Mouse (Mus musculus): ENCODE data around the gene Olfr221.

Gene Olfr221

DNA sequence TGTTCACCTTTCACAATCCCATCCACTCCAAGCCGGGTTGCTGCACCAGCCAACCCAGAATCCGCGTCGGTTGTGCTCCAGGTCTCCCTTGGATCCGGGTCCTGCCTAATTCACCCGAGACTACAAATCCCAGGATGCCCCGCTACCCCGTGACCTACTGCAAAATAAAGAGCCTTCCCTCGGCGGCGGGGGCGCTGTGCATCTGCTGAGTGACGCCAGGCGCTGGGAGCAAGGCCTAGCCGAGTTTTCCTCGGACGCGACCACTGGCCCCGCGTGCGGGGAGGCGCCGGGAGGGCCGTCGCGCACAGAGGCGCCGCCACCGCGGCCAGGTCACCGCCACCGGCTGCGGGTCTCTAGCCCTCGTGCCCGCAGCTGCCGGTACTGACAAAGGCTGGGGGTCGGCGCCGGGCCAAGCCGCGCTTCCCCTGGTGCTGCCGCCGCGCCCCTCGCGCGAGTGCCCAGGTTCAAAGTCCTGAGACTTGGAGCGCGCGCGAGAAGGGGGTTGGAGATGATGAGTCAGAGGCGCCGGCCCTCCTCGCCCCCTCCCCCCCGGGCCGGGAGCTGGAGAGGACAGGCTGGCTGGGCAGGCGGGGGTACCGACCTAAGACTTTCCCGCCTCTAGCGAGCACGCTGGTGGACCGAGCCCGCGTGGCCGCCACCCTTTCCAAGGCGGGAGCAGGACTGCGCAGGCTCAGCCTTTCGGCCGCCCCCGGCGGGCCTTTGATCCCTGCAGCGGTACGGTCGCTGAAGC is 22.5 kb downstream of the Olfr221 start:
- DNase-seq (ENCODE audit: low read depth, low spot score), result peak; percentile 97

GRCm38 (mm10) chr14:52019051-52019589 is 23.1 kb downstream of the Olfr221 start:
- no peak for DNase-seq (ENCODE audit: low read depth, low spot score)

GRCm38 (mm10) chr14:52018248-52019050 is 23.8 kb downstream of the Olfr221 start:
- DNase-seq (ENCODE audit: low read depth, low spot score), result no peak

DNA sequence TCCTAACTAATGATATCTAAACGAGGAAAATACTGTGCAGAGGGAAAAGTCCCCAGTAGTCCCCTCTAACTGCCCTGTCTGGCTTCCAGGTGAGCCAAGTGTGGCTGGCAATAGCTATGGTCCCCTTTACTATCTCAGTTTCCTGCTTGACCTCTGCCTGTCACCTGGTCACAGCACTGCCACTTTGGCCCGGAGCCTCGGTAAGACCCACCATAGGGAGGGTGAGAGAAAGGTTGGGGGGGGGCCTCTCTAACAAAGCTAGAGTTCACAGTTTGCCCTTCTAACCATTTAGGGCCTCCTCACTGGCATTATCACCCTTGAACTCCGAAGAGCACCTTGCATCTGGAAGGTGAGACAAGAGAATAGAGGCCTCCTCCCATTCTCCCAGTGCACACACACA is 24.6 kb downstream of the Olfr221 start:
- DNase-seq (ENCODE audit: low read depth, low spot score), result no peak

DNA sequence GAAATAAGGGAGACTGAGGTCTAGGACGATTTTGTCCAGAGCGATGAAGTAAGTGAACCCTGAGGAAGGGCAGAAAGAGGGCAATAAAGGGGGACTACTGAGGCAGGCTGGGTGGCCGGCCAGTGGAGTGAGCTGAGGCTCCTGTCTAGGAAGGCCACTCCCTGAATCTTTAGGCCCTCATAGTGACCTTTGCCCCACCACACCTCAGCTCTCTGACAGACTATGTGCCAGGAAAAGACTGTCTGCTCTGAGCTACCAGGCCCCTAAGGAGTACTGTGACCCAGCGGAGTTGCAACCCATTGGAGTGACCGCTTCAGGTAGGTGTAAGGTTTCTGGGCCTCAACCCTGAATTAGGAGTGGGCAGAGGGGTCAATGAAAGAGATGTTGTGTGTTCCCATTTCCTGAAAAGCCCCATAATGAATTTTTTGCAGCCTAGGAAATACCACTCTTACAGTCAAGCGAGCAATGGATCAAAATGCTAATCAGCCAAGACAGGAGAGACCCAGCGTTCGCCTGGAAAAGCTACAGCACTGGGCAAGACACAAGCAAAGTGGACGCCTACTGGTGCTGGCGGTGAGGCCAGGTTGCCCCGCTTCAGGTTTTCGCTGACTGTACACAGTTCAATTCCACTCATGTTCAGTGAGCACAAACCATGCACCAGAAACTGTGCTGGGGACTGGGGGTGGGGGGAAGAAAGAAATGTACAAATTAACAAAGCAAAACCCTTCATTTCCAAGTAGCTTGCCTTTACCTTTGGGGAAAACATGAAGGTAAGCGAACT is 25.4 kb downstream of the Olfr221 start:
- DNase-seq (ENCODE audit: low read depth, low spot score), result no peak

DNA sequence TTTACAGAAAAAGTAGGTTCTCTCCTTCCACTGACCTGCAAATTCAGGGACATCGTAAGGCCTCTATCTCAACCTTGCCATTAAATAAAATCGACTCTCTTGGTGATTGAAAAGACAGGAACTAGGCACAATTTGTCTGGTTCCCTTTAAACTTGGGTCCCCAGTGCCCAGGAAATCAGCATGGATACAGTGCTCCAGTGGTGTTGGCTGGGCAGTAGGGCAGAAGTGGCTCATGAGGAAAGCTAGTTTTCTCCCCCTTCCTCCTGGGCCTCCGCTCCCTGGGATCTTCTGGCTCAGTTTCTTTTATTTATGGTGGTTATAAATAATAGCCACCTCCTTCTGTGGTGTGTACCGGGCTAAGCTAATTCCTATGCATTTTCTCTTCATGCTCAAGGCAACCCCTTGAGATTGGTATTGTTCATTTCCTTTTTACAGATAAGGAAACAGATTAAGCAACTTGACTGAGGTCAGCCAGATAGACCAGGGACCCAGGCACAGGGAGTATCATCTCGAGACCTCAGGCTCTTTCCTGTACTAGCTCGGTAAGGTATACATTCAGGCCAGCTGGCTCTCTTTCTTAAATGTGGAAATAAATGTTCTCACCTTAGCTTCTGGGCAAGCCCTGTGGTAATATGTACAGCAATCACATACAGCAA is 26.7 kb downstream of the Olfr221 start, which contains the start of gene Tmem253:
Tmem253 (plus strand) TSS at position 214 of the 656 bp plus-strand sequence.
- DNase-seq (ENCODE audit: low read depth, low spot score), result no peak

- DNase-seq (ENCODE audit: low read depth, low spot score), result peak; percentile 66
Measured at GRCm38 (mm10) chr14:52014761-52015311, 27.4 kb downstream of the Olfr221 start.

GRCm38 (mm10) chr14:52014271-52014760 is 27.9 kb downstream of the Olfr221 start:
- DNase-seq (ENCODE audit: low read depth, low spot score), result peak; percentile 63

GRCm38 (mm10) chr14:52013771-52014219 is 28.5 kb downstream of the Olfr221 start:
- DNase-seq (ENCODE audit: low read depth, low spot score), result peak; percentile 70

DNA sequence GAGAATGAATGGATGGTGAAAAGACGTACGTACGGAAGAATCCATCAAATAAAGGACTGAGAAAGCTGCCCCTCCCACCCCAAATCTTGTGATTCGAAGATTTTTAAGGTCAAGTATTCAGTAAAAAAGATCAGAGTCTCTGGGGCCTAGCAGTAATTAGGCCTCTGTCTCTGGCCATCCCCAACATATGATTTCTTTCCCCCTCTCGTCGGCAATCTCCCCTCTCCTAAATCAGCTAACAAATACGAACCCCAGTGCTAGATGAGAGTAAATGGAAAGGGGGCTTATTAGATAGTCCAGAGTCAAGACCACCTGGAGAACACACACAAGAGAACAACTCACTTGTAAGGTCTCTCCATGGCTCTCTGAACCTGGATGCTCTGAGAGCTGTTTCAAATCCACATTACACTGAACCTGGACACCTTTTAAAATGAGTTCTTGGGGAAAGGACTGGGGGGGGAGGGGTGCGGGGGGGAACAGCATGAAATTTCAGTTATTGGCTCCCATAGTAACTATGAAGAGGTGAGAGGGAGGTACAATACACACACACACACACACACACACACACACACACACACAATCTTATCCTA is 29.1 kb downstream of the Olfr221 start:
- DNase-seq (ENCODE audit: low read depth, low spot score), result no peak

DNA sequence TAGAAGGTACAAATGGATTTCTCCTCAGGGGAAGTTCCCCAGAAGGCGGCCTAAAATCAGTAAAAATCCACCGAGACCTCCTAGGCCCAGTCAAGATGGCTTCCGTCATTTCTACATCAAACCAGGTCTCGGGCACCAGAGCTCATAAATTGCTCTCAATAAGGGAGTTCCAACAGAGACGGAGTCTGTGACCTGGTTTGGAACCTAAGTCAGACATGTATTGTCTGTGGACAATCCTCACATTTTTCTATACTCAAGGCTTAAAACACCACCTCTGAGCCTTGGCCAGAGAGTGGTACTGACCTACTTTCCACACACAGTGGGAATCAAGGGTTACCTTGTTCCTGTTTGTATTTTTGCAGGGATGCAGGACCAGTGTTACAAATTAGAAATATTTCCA is 29.7 kb downstream of the Olfr221 start:
- DNase-seq (ENCODE audit: low read depth, low spot score), result no peak

- no peak for DNase-seq (ENCODE audit: low read depth, low spot score)
Measured at GRCm38 (mm10) chr14:52012085-52012484, 30.2 kb downstream of the Olfr221 start.

- no peak for DNase-seq (ENCODE audit: low read depth, low spot score)
Measured at GRCm38 (mm10) chr14:52011683-52012082, 30.6 kb downstream of the Olfr221 start.

GRCm38 (mm10) chr14:52010446-52011111 is 31.7 kb downstream of the Olfr221 start:
- no peak for DNase-seq (ENCODE audit: low read depth, low spot score)

DNA sequence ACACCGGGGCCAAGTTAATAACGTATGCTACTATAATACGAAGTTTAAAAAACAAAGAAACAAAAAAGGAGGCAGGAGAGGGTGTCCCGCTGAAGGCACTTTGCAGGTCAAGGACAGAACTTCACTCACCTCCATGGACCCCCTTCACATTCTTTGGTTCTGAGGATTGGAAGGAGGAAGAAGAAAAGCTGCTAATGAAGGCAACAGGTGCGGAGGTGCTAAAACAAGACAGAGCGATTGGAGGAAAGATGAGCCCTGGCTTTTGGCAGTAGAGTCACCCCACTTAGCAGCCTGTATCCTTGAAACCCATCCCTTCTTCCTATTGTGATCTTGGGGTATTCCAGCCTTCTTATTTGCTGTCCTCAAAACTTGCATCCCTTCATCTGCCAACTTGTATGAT is 32.4 kb downstream of the Olfr221 start:
- DNase-seq (ENCODE audit: low read depth, low spot score), result no peak

DNA sequence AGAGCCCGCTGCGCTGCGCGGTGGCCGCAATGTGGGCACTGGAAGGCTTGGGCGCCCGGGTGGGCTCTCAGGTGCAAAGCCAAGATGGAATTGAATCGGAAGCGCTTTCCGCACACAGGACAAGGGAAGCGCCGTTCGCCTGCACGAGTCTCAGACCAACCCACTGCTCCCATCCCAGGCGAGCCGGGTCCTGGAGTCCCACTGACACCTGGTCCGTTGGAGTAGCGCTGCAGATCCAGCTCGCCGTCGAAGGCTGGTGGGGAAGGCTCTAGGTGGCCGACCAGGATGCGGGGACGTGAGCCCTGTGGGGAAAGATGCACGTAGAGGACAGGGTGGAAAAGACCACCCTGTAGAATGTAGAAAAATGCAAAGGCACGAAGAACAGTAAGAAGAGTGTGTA is 32.9 kb downstream of the Olfr221 start:
- no peak for DNase-seq (ENCODE audit: low read depth, low spot score)

- peak; percentile 96 for DNase-seq (ENCODE audit: low read depth, low spot score)
Measured at GRCm38 (mm10) chr14:52008321-52009203, 33.7 kb downstream of the Olfr221 start.

- DNase-seq (ENCODE audit: low read depth, low spot score), result no peak
Measured at GRCm38 (mm10) chr14:52006771-52007170, 35.5 kb downstream of the Olfr221 start.

DNA sequence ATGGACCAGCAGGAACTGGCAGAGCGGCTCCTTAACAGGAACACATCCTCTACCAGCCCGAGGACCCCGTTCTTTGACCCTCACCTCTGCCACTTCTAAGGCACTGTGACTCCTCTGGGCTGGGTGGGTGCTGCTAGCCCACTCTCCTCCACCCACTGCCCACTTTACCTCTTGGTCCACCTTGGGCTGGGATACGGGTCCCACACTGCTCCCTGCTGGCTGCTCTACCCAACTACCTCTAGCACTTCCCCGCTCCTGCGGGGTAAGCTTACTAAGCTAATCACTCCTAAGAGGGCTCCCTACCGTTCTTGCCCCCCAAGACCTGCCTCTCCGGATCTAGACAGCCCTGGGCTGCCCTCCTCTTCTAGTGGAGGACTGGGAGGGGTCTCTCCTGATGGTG is 36.0 kb downstream of the Olfr221 start:
- DNase-seq (ENCODE audit: low read depth, low spot score), result peak; percentile 22
